Mouse (Mus musculus): ENCODE results near the gene Rabl3.

Gene Rabl3

DNA sequence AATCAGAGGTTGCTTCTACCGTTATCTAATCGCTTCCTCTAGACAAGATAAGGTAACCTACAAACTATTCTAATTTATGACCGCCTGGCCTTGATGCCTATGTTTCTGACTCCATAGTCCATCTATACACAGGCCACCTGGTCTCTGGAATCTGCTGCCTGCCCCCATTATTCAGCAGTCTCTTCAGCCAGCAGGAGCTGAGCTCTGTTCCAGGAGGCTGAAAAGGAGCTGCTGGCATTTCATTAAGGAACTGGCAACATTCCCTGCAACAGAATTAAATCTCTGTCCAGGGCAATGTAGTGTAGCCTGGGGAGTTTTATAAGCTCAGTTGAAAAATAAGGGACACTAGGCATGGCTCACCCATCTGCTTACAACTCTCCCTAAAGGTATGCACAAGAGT lies 51.2 kb downstream of the Rabl3 start:
- Histone ChIP-seq H3K27me3 (ENCODE audit: insufficient read depth, low read length) (peaks cover 6% of the 10 kb centered on the region), H3K36me3 (ENCODE audit: insufficient read depth, low read length) (no peaks in the 10 kb centered on the region), H3K4me3 (replicated peaks; ENCODE audit: low read length) (no peak overlapping the region), H3K4me1 (replicated peaks; ENCODE audit: low read depth, low read length) (no peaks in the 10 kb centered on the region), H3K9me3 (ENCODE audit: low read length) (no peaks in the 10 kb centered on the region)
- TF ChIP-seq NANOG (IDR thresholded peaks at IDR 0.05; ENCODE audit: borderline replicate concordance, low read length) (no peak), CTCF (conservative IDR thresholded peaks at IDR 0.05; ENCODE audit: low read length) (no peak), POU5F1 (IDR thresholded peaks at IDR 0.05; ENCODE audit: borderline replicate concordance, low read length) (no peak)

DNA sequence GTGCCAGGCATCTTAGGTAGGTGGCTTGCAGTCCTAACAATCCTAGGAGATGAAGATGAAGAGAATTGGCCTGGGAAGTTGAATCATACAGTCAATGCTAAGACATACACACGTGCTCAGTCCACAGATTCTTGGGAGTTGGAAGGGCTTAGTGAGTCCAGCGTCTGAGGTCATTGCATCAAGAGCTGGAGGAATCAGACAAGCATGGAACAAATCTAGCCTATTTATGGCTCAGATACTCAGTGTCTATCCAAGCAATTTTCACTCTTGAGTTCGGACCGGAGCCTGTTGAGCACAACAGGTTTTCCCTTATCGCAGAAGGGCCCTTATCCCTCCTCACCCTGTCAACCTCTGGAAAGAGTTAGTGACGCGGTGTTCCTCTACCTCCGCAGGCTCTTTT lies 51.9 kb downstream of the Rabl3 start:
- TF ChIP-seq POU5F1 (IDR thresholded peaks at IDR 0.05; ENCODE audit: borderline replicate concordance, low read length) (no peak), CTCF (conservative IDR thresholded peaks at IDR 0.05; ENCODE audit: low read length) (no peak), NANOG (IDR thresholded peaks at IDR 0.05; ENCODE audit: borderline replicate concordance, low read length) (no peak)
- peaks cover 6% of the 10 kb centered on the region for H3K27me3 ChIP-seq (ENCODE audit: insufficient read depth, low read length)
- H3K4me3 ChIP-seq (replicated peaks; ENCODE audit: low read length), result no peak overlapping the region
- no peaks in the 10 kb centered on the region for H3K36me3 ChIP-seq (ENCODE audit: insufficient read depth, low read length)
- H3K4me1 ChIP-seq (replicated peaks; ENCODE audit: low read depth, low read length), result no peaks in the 10 kb centered on the region
- H3K9me3 ChIP-seq (ENCODE audit: low read length), result no peaks in the 10 kb centered on the region

DNA sequence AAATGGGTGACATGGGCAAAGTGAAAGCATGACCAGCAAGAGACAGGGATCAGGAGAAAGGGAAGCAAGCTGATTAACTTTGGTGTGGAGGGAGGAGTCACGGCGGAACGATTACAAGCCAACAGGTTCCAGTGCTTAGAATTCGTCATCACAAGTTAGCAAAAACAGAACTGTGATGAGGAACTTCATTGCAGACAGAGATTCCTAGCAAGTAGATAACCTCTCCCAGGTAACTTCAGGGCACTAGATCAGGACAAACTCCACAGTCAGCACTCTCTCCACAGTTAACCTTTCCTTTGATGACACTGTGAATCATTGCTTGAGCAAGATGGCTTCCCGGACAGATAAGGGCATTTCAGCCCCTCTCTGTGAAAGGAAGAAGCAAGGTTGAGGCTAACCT lies 57.7 kb downstream of the Rabl3 start:
- Histone ChIP-seq H3K27me3 (ENCODE audit: insufficient read depth, low read length) (no peaks in the 10 kb centered on the region), H3K36me3 (ENCODE audit: insufficient read depth, low read length) (no peaks in the 10 kb centered on the region), H3K9me3 (ENCODE audit: low read length) (no peaks in the 10 kb centered on the region), H3K4me3 (replicated peaks; ENCODE audit: low read length) (no peak overlapping the region), H3K4me1 (replicated peaks; ENCODE audit: low read depth, low read length) (no peaks in the 10 kb centered on the region)
- TF ChIP-seq CTCF (conservative IDR thresholded peaks at IDR 0.05; ENCODE audit: low read length), result no peak
- TF ChIP-seq NANOG (IDR thresholded peaks at IDR 0.05; ENCODE audit: borderline replicate concordance, low read length), result no peak
- no peak for TF ChIP-seq POU5F1 (IDR thresholded peaks at IDR 0.05; ENCODE audit: borderline replicate concordance, low read length)

DNA sequence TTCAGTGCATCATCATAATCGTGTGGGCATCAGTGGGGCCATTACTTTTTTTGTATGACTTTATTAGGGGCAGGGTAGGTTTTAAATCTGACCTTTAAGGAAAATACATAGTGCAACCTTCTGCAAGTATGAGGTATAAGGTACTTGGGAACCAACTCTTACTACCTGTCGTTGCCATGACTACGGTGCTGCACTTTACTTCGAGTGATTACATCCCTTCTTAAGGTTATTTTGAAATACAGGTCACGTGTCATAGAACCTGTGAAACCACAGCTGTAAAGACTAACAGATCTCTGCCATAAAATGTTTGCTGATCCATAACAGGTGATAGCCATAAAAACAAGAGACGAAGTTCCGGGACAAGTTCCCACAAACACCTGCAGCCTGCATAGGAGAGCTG lies 58.8 kb downstream of the Rabl3 start:
- Histone ChIP-seq H3K4me3 (replicated peaks; ENCODE audit: low read length) (no peak overlapping the region), H3K27me3 (ENCODE audit: insufficient read depth, low read length) (no peaks in the 10 kb centered on the region), H3K9me3 (ENCODE audit: low read length) (no peaks in the 10 kb centered on the region), H3K4me1 (replicated peaks; ENCODE audit: low read depth, low read length) (no peaks in the 10 kb centered on the region), H3K36me3 (ENCODE audit: insufficient read depth, low read length) (no peaks in the 10 kb centered on the region)
- no peak for TF ChIP-seq NANOG (IDR thresholded peaks at IDR 0.05; ENCODE audit: borderline replicate concordance, low read length)
- no peak for TF ChIP-seq CTCF (conservative IDR thresholded peaks at IDR 0.05; ENCODE audit: low read length)
- no peak for TF ChIP-seq POU5F1 (IDR thresholded peaks at IDR 0.05; ENCODE audit: borderline replicate concordance, low read length)

DNA sequence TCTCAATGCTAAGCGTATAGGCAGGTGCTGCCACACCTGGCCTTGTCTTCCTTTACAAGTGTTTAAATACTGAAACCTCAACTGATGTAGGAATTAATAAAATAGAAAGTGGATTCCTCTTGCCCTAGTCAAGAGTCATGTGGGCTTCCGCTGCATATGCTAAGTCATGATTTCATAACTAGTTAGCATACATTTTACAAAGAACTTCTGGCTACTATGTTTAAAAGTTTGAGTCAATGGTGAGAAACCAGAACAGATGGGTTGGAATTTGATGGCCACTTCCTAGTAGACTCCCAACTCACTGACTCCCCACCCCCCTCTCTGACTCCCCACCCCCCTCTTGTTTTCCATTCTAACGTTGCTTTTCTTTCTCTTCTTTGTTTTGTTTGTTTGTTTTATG lies 59.6 kb downstream of the Rabl3 start:
- TF ChIP-seq CTCF (conservative IDR thresholded peaks at IDR 0.05; ENCODE audit: low read length) (no peak), POU5F1 (IDR thresholded peaks at IDR 0.05; ENCODE audit: borderline replicate concordance, low read length) (no peak), NANOG (IDR thresholded peaks at IDR 0.05; ENCODE audit: borderline replicate concordance, low read length) (no peak)
- no peaks in the 10 kb centered on the region for H3K27me3 ChIP-seq (ENCODE audit: insufficient read depth, low read length)
- no peaks in the 10 kb centered on the region for H3K4me1 ChIP-seq (replicated peaks; ENCODE audit: low read depth, low read length)
- no peaks in the 10 kb centered on the region for H3K36me3 ChIP-seq (ENCODE audit: insufficient read depth, low read length)
- H3K9me3 ChIP-seq (ENCODE audit: low read length), result no peaks in the 10 kb centered on the region
- no peak overlapping the region for H3K4me3 ChIP-seq (replicated peaks; ENCODE audit: low read length)

DNA sequence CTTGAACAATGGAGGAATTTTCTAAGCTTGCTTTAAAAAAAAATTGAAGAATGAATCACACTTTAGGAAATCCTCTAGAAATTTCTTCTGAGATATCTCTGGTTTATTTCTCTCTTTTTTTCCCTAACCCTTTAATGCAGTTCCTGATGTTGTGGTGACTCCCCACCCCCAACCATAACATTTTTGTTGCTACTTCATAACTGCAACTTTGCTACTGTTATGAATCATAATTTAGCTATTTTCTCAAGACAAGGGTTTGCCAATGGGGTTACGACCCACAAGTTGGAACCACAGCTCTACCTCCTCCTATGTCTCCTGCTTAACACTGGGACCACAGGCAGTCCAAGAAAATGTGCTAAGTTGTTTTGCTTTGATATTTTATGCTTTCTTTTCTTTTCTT lies 63.7 kb downstream of the Rabl3 start:
- no peak for TF ChIP-seq NANOG (IDR thresholded peaks at IDR 0.05; ENCODE audit: borderline replicate concordance, low read length)
- no peak for TF ChIP-seq POU5F1 (IDR thresholded peaks at IDR 0.05; ENCODE audit: borderline replicate concordance, low read length)
- TF ChIP-seq CTCF (conservative IDR thresholded peaks at IDR 0.05; ENCODE audit: low read length), result no peak
- no peaks in the 10 kb centered on the region for H3K36me3 ChIP-seq (ENCODE audit: insufficient read depth, low read length)
- no peaks in the 10 kb centered on the region for H3K9me3 ChIP-seq (ENCODE audit: low read length)
- H3K4me1 ChIP-seq (replicated peaks; ENCODE audit: low read depth, low read length), result no peaks in the 10 kb centered on the region
- H3K27me3 ChIP-seq (ENCODE audit: insufficient read depth, low read length), result no peaks in the 10 kb centered on the region
- no peak overlapping the region for H3K4me3 ChIP-seq (replicated peaks; ENCODE audit: low read length)

DNA sequence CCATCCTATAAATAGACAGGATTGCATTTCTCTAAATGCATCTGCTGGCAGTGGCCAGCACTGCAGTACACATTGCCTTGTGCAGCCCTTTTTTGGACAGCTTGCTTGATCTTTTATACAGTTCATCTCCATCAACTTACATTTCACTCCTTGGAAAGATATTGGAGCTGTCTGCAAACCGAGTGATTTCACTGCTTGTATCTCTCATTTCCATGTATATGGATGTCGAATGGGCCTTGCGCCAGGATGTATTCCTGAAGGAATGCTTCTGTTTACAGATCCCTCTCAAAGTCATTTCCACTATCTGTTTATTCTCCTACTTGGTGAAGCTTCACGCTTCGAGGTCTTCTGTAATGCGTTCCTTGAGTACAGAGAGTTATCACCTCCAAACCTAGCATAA lies 64.6 kb downstream of the Rabl3 start:
- Histone ChIP-seq H3K9me3 (ENCODE audit: low read length) (no peaks in the 10 kb centered on the region), H3K36me3 (ENCODE audit: insufficient read depth, low read length) (no peaks in the 10 kb centered on the region), H3K27me3 (ENCODE audit: insufficient read depth, low read length) (no peaks in the 10 kb centered on the region), H3K4me1 (replicated peaks; ENCODE audit: low read depth, low read length) (no peaks in the 10 kb centered on the region), H3K4me3 (replicated peaks; ENCODE audit: low read length) (no peak overlapping the region)
- TF ChIP-seq POU5F1 (IDR thresholded peaks at IDR 0.05; ENCODE audit: borderline replicate concordance, low read length), result no peak

DNA sequence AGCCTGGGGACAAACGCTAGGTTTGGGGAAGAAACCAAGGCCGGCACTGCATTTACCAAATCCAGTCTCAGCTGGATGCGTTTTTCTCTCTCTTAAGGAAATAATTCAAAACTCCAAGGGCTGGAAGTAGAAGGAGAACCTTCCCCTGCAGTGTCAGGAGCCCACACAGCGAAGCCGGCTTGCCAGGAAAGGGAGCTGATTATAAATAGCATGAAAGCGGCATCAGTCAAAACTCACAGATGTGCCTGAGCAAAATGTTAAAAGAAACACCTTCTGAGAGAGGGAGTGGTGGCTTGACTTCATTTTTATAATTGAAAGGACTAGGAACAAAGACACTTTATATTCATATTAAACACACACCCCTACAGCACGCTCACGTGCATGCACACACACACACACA lies 70.6 kb downstream of the Rabl3 start:
- Histone ChIP-seq H3K4me3 (replicated peaks; ENCODE audit: low read length) (no peak overlapping the region), H3K36me3 (ENCODE audit: insufficient read depth, low read length) (no peaks in the 10 kb centered on the region), H3K9me3 (ENCODE audit: low read length) (no peaks in the 10 kb centered on the region), H3K4me1 (replicated peaks; ENCODE audit: low read depth, low read length) (peaks cover 8% of the 10 kb centered on the region; the same call in 1 of the 2 replicates), H3K27me3 (ENCODE audit: insufficient read depth, low read length) (no peaks in the 10 kb centered on the region)
- TF ChIP-seq POU5F1 (IDR thresholded peaks at IDR 0.05; ENCODE audit: borderline replicate concordance, low read length) (no peak), CTCF (conservative IDR thresholded peaks at IDR 0.05; ENCODE audit: low read length) (no peak), NANOG (IDR thresholded peaks at IDR 0.05; ENCODE audit: borderline replicate concordance, low read length) (no peak)

DNA sequence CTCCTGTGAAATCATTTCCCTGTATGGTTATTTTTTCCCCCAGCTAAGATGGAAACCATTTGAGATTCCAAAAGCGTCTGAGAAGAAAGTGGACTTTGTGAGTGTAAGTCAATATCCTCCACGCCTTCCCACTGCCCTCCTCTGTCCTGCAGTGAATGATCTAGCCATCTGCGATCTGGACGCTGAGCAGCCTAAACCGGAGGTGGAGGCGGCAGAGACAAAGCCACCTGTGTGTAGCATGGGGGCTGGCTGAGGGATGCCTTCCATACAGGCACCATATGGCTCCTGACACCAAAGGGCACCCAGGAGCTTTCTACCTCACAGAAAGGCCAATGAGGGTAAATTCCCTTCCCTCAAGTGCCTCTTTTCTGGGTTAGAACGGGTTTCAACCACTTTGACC lies 71.4 kb downstream of the Rabl3 start:
- H3K36me3 ChIP-seq (ENCODE audit: insufficient read depth, low read length), result no peaks in the 10 kb centered on the region
- TF ChIP-seq CTCF (conservative IDR thresholded peaks at IDR 0.05; ENCODE audit: low read length) (no peak), NANOG (IDR thresholded peaks at IDR 0.05; ENCODE audit: borderline replicate concordance, low read length) (no peak), POU5F1 (IDR thresholded peaks at IDR 0.05; ENCODE audit: borderline replicate concordance, low read length) (no peak)
- no peak overlapping the region for H3K4me3 ChIP-seq (replicated peaks; ENCODE audit: low read length)
- no peaks in the 10 kb centered on the region for H3K9me3 ChIP-seq (ENCODE audit: low read length)
- peaks cover 8% of the 10 kb centered on the region; the same call in 1 of the 2 replicates for H3K4me1 ChIP-seq (replicated peaks; ENCODE audit: low read depth, low read length)
- no peaks in the 10 kb centered on the region for H3K27me3 ChIP-seq (ENCODE audit: insufficient read depth, low read length)
